Mouse (Mus musculus): ENCODE data around the gene Pcdh15.

DNA sequence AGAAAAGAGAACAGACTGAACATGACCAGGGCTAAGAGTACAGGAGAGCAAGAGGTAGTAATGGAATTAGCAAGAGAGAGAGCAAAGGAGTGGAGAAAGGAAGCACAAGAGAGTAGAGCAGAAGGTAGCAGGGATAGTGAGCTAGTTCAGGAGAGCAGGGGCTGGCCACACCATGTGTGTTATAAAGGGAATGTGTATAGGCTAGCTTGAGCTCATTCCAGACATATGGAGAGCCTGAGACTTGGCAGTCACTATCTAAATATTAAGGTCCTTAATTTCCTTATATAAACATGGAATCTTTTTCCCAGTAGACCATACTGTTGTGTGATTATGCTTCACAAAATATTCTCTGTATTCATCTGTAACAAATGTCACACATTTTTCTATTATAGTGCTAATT, 1159.5 kb downstream of the Pcdh15 start:
- TF ChIP-seq CTCF (conservative IDR thresholded peaks at IDR 0.05; ENCODE audit: low read length) = no peak
- TF ChIP-seq NANOG (IDR thresholded peaks at IDR 0.05; ENCODE audit: borderline replicate concordance, low read length) = no peak
